ENCODE assay signal across 22 mouse cellular contexts in the genomic region with DNA sequence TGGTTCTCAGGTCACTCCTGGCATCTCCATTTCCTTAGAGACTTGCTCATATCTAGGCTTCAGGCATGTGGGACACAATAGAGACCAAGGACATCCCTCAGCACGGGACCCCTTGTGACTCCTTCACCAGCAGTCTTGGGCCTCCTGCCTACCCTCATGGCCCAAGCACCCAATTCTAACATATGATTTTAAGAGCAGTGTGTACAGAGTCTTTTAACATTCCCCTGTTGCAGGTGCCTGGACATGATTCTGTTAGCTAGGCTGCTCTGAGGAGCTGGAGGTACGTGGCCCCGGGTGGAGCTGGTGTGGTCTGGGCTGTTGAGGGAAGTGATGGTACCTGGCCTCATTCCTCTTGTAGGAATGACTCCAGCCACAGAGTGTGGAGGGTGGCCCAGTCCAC. TPM values are rescaled to one million over a fixed set of nuclear protein-coding genes. Genes with fewer than 3 reads are reported as not detected.
A peak's percentile ranks its signal among the peaks of the same experiment; 100 is the strongest.
DNase-seq lines count a peak whose midpoint lies in the region; ATAC-seq and TF ChIP-seq lines count a peak whose summit lies in the region.
"Had no signal": no experiment of that assay in that cellular context is flagged by ENCODE, and none has a peak within 500 bp of the region (broad histone marks: within the 10 kb centered on the region; RNA-seq: fewer than 3 reads in every experiment).

No protein-coding gene starts in this region.

- peaks cover 30% of the 10 kb centered on the region for H3K4me1 ChIP-seq in embryonic facial prominence, embryonic 13.5 days
- H3K4me1 ChIP-seq in embryonic facial prominence, embryonic 10.5 days: peaks cover 20% of the 10 kb centered on the region
- peaks cover 16% of the 10 kb centered on the region for H3K4me1 ChIP-seq in heart, embryonic 10.5 days
- peaks cover 32% of the 10 kb centered on the region for H3K4me1 ChIP-seq in liver, embryonic 13.5 days (replicated peaks)
- H3K4me1 ChIP-seq in liver, embryonic 11.5 days (replicated peaks; ENCODE audit: control insufficient read depth, insufficient read depth, low read length): peaks cover 4% of the 10 kb centered on the region; the same call in 1 of the 2 replicates

- no peaks in the 10 kb centered on the region for H3K9me3 ChIP-seq in embryonic facial prominence, embryonic 13.5 days
- no peaks in the 10 kb centered on the region for H3K9me3 ChIP-seq in embryonic facial prominence, embryonic 10.5 days
- H3K9me3 ChIP-seq in heart, embryonic 10.5 days: no peaks in the 10 kb centered on the region
- no peaks in the 10 kb centered on the region for H3K9me3 ChIP-seq in liver, embryonic 13.5 days (replicated peaks)
- H3K9me3 ChIP-seq in liver, embryonic 11.5 days (ENCODE audit: control insufficient read depth, low read length): no peaks in the 10 kb centered on the region
- H3K9me3 ChIP-seq: G1E had no signal

- H3K27ac ChIP-seq in embryonic facial prominence, embryonic 13.5 days: 0 out of 2 replicates have a peak overlapping the region, but pooled peaks have one; percentile 19
- no peak overlapping the region for H3K27ac ChIP-seq in embryonic facial prominence, embryonic 10.5 days (replicated peaks)
- peak overlapping the region; percentile 92 for H3K27ac ChIP-seq in gastrocnemius, adult 2 months
- no peak overlapping the region for H3K27ac ChIP-seq in heart, embryonic 10.5 days
- no peak overlapping the region; the same call in 1 of the 2 replicates for H3K27ac ChIP-seq in liver, embryonic 13.5 days
- no peak overlapping the region for H3K27ac ChIP-seq in liver, embryonic 11.5 days (ENCODE audit: low read depth, low read length)

- WGBS in embryonic facial prominence, embryonic 13.5 days: 85% methylated on average over 3 of the region's 3 CpGs
- 87% methylated on average over 3 of the region's 3 CpGs for WGBS in embryonic facial prominence, embryonic 10.5 days
- WGBS in heart, embryonic 10.5 days: 85% methylated on average over 3 of the region's 3 CpGs
- 66% methylated on average over 3 of the region's 3 CpGs for WGBS in liver, embryonic 13.5 days (ENCODE audit: insufficient replicate concordance)
- WGBS in liver, embryonic 11.5 days: 80% methylated on average over 3 of the region's 3 CpGs

- no peaks in the 10 kb centered on the region for H3K36me3 ChIP-seq in embryonic facial prominence, embryonic 13.5 days
- no peaks in the 10 kb centered on the region for H3K36me3 ChIP-seq in embryonic facial prominence, embryonic 10.5 days (replicated peaks)
- no peaks in the 10 kb centered on the region for H3K36me3 ChIP-seq in heart, embryonic 10.5 days
- H3K36me3 ChIP-seq in liver, embryonic 13.5 days: peaks cover 8% of the 10 kb centered on the region; the same call in 1 of the 2 replicates
- no peaks in the 10 kb centered on the region for H3K36me3 ChIP-seq in liver, embryonic 11.5 days (ENCODE audit: control insufficient read depth, insufficient read depth, low read length)

- intact Hi-C loops in gastrocnemius, adult 2 months (cut with DNase I): no loop called here

- ATAC-seq in embryonic facial prominence, embryonic 13.5 days (ENCODE audit: insufficient number of reproducible peaks, insufficient read depth, low FRiP score, low TSS enrichment, low read depth): no peak
- no peak for ATAC-seq in liver, embryonic 13.5 days (ENCODE audit: low read depth)
- ATAC-seq in liver, embryonic 11.5 days (replicated peaks; ENCODE audit: low FRiP score): no peak
- ATAC-seq: activated CD4-positive, CD25-positive, alpha-beta regulatory T cell, adult 4 months; CD4-positive, CD25-positive, alpha-beta regulatory T cell, adult 4 months; Patski had no signal

- no peak overlapping the region for H3K4me3 ChIP-seq in embryonic facial prominence, embryonic 13.5 days
- H3K4me3 ChIP-seq in embryonic facial prominence, embryonic 10.5 days: no peak overlapping the region
- H3K4me3 ChIP-seq in gastrocnemius, adult 2 months: no peak overlapping the region
- H3K4me3 ChIP-seq in heart, embryonic 10.5 days: no peak overlapping the region
- no peak overlapping the region for H3K4me3 ChIP-seq in liver, embryonic 13.5 days (replicated peaks)
- no peak overlapping the region for H3K4me3 ChIP-seq in liver, embryonic 11.5 days (ENCODE audit: low read depth, low read length)

- H3K4me2 ChIP-seq in embryonic facial prominence, embryonic 13.5 days: no peak overlapping the region
- no peak overlapping the region for H3K4me2 ChIP-seq in liver, embryonic 13.5 days
- no peak overlapping the region for H3K4me2 ChIP-seq in liver, embryonic 11.5 days

- H3K9ac ChIP-seq in embryonic facial prominence, embryonic 13.5 days: no peak overlapping the region
- H3K9ac ChIP-seq in liver, embryonic 13.5 days: 0 out of 2 replicates have a peak overlapping the region, but pooled peaks have one; percentile 7
- no peak overlapping the region for H3K9ac ChIP-seq in liver, embryonic 11.5 days (ENCODE audit: low read depth, low read length)

- no peak for DNase-seq in embryonic facial prominence, embryonic 10.5 days (ENCODE audit: low spot score)
- DNase-seq in gastrocnemius, adult 2 months: no peak
- DNase-seq in gastrocnemius, postnatal 25 days: no peak
- DNase-seq in heart, adult 11 months: peak; percentile 89
- DNase-seq in heart, embryonic 10.5 days (ENCODE audit: low spot score): no peak
- DNase-seq in liver, embryonic 13.5 days: no peak
- DNase-seq in liver, embryonic 11.5 days (ENCODE audit: low spot score): no peak
- DNase-seq: adrenal gland, adult 2 months; adrenal gland, adult 8-10 months; adrenal gland, postnatal 10 days; adrenal gland, postnatal 25 days; adrenal gland, postnatal 36 days; B cell, adult 2 months; cerebellum, adult 11 months; cerebellum, adult 11-12 months had no signal

- no peaks in the 10 kb centered on the region for H3K27me3 ChIP-seq in embryonic facial prominence, embryonic 13.5 days
- no peaks in the 10 kb centered on the region for H3K27me3 ChIP-seq in embryonic facial prominence, embryonic 10.5 days (replicated peaks; ENCODE audit: low read depth, poor library complexity, severe bottlenecking)
- H3K27me3 ChIP-seq in heart, embryonic 10.5 days (ENCODE audit: insufficient read depth, poor library complexity, severe bottlenecking): peaks cover 12% of the 10 kb centered on the region; the same call in 1 of the 2 replicates
- no peaks in the 10 kb centered on the region for H3K27me3 ChIP-seq in liver, embryonic 13.5 days
- no peaks in the 10 kb centered on the region for H3K27me3 ChIP-seq in liver, embryonic 11.5 days (replicated peaks; ENCODE audit: control insufficient read depth, insufficient read depth, low read length)
- H3K27me3 ChIP-seq: CH12.LX, Patski had no signal

- TF ChIP-seq CTCF in gastrocnemius, adult 2 months (IDR thresholded peaks at IDR 0.05): no peak

RNA-seq across cellular contexts. Expression of a gene that starts 11.2 kb away (rescaled TPM):
- polyA plus RNA-seq in embryonic facial prominence, embryonic 13.5 days (2015; fragmentation: Nextera tagmentation; extraction: Ambion mirVana): 7.0 and 7.7 TPM in 2 replicates
- polyA plus RNA-seq in embryonic facial prominence, embryonic 10.5 days (2016; fragmentation: Nextera tagmentation; extraction: Ambion mirVana): 3.7 and 4.9 TPM in 2 replicates
- total RNA-seq in gastrocnemius, adult 2 months (2021): 1 to 10 TPM; 5.1 to 6.5 TPM
- 1 to 10 TPM; 4.3 to 4.7 TPM for total RNA-seq in gastrocnemius, postnatal 25 days (2021)
- polyA plus RNA-seq in heart, embryonic 10.5 days (2016; fragmentation: Nextera tagmentation; extraction: Ambion mirVana): 2.2 and 3.4 TPM in 2 replicates
- polyA plus RNA-seq in liver, embryonic 13.5 days (2015; fragmentation: Nextera tagmentation; extraction: Ambion mirVana): 2.9 and 3.1 TPM in 2 replicates
- polyA plus RNA-seq in liver, embryonic 11.5 days (2014; fragmentation: Nextera tagmentation; extraction: Ambion mirVana): 4.4 and 5.3 TPM in 2 replicates

RNA-seq across cellular contexts. Expression of a gene that starts 40.1 kb away (rescaled TPM):
- polyA plus RNA-seq in embryonic facial prominence, embryonic 13.5 days (2015; fragmentation: Nextera tagmentation; extraction: Ambion mirVana): 0.67 and 0.81 TPM in 2 replicates
- 0.35 and 0.38 TPM in 2 replicates for polyA plus RNA-seq in embryonic facial prominence, embryonic 10.5 days (2016; fragmentation: Nextera tagmentation; extraction: Ambion mirVana)
- not detected for total RNA-seq in gastrocnemius, adult 2 months (2021)
- total RNA-seq in gastrocnemius, postnatal 25 days (2021): under 1 TPM; 0.15 to 0.27 TPM
- 0.07 and 0.11 TPM in 2 replicates for polyA plus RNA-seq in heart, embryonic 10.5 days (2016; fragmentation: Nextera tagmentation; extraction: Ambion mirVana)
- 0.95 and 1.1 TPM in 2 replicates for polyA plus RNA-seq in liver, embryonic 13.5 days (2015; fragmentation: Nextera tagmentation; extraction: Ambion mirVana)
- polyA plus RNA-seq in liver, embryonic 11.5 days (2014; fragmentation: Nextera tagmentation; extraction: Ambion mirVana): 0.81 and 1.1 TPM in 2 replicates
- total RNA-seq: MEL had no signal
- polyA plus RNA-seq: Patski had no signal

Comparison
In these comparisons a context has a peak if more than half of its experiments do, and no peak if none do; other contexts are left out.
1. H3K27ac ChIP-seq: peak in embryonic facial prominence, embryonic 13.5 days (single experiment) and gastrocnemius, adult 2 months (single experiment); none in embryonic facial prominence, embryonic 10.5 days (single experiment), heart, embryonic 10.5 days (single experiment), liver, embryonic 13.5 days (single experiment) and liver, embryonic 11.5 days (single experiment).